Mouse (Mus musculus) natural killer cell, adult 2 months (primary cell): Measurements from ENCODE around the gene Washc1.
"Not testable (repeated sequence)": the region's sequence is repeated elsewhere in the genome, so short reads cannot be mapped to it uniquely, and the experiment has no call there.

ENCODE experiments used
- DNase-seq, 2 experiments: peaks; one replicate each; pipeline ENCODE4 v3.0.0; 2022; ENCODE audit warnings: low spot score in 2 of 2

Washc1 gene

DNA sequence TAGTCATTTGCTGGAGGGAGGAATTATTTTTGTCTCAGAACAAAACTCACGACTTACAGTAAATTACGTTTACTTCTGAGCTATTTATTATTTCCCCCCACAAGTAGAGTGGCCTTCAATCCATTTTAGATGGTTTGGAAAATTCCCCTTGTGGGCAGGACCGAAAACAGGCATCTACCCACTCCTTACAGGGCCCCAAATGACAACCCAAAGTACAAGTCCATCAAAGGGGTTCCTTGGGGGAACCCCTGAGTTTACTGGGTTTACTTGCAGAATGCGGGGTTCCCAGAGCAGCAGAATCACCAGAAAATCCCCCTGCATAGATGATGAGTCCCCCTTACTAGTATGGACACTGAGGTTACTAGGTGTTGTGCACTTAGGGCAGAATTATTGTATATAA lies 821 bp downstream of the Washc1 start:
- DNase-seq, result no peak

DNA sequence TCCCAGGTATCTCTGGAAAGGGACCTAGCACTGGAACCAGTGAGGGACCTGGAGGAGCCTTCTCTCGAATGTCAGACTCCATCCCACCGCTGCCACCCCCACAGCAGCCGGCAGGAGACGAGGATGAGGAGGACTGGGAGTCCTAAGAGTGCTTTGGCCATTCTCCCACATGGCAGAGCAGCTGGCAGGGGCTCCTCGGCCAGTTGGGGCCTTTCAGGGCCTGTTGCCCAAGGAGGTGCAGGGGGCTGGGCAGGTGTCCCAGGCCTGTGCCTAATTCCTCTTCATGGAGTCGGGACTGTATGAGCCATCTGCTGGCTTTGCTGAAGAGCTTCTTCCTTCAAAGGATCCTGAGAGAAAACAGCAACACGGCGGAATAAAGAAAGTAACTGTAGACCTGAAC lies 7.6 kb downstream of the Washc1 start:
- DNase-seq, result no peak

DNA sequence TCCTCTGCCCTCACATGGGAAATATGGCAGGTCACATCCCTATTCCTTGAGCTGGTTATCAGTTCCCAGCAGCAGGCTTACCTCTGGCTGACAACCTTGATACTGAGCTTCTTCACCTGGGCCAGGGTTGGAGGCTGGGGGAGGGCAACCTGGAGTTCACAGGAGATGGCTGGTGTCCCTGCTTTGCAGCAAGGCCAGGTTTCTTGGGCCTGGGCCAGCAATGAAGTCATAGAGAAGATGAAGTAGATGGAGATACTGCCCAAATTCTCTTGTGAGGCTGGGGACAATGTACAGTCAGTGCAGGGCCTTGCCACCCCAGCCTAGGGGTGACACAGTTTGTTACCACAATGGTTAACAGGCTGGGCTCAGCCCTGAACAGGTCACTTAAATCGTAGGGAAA lies 9.4 kb downstream of the Washc1 start:
- no peak for DNase-seq

DNA sequence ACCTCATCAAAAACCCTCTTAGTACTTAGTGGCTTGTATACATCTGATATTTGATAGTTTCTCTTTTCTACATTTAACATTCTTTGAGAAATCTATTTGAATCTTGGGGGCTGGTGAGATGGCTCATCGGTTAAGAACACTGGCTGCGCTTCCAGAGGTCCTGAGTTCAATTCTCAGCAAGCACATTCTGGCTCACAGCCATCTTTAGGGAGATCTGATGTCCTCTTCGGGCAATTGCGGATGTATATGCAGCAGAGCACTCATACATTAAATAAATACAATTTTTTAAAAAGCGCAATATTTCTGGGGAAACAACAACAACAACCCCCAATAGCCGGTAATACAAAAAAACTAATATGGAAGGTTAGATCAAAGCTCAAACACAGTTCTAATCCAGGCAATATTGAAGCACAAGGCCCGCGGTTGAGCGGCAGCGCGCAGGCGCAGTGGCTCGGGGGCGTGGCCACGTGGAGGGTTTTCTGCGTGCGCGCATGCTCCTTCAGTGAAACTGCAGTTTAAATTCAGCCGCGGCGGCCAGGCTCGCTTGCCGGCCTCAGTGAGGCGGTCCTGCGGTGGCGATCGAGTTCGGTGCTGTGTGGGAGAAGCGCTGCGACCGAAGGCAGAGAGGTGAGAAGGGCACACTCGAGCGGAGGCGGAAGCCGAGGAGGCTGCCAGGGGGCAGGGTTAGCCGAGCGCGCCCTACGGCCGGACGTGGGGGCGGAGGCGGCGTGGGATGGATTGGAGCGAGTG lies 11.9 kb downstream of the Washc1 start, which contains the start of gene Ddx11:
Gene Ddx11 (plus strand): TSS at position 455 of the 750 bp plus-strand sequence.
- DNase-seq, result peak; percentile 92 to 93

DNA sequence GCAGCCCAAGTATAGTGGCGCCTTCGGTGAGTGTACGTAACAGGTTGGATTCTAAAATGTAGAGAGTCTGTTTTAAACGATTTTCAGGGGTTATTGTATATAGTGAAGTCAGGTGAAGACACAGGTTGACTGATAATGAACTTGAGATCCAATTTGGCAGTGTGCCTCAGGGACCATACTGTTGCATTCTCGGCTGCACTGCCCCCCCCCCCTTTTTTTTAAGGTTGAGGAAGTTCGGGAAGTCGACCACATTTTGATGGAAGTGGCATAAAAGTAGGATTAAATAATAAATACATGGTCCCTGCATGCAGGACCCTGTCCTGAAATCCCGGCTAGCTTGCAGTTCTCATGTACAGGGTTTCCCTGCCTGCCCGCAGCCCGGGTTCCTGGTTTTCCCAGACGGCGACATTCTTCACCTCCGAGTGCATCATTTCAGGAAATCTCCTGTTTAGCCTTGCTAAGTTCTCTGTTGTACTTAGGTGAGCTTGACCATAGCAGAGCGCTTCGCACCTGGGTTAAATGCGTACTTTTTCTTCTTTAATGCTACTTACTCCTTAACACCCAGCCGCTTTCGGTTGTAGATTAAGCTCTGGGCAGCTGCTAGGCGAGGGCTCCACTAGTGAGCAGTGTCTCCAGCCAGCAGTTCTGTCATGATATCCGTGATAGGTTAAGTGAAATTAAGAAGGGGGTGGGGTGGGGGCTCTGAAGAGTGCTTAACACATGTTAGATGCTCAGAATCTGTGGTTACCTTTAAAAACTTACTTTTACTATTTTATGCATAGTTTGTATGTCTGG lies 12.7 kb downstream of the Washc1 start:
- no peak for DNase-seq

DNA sequence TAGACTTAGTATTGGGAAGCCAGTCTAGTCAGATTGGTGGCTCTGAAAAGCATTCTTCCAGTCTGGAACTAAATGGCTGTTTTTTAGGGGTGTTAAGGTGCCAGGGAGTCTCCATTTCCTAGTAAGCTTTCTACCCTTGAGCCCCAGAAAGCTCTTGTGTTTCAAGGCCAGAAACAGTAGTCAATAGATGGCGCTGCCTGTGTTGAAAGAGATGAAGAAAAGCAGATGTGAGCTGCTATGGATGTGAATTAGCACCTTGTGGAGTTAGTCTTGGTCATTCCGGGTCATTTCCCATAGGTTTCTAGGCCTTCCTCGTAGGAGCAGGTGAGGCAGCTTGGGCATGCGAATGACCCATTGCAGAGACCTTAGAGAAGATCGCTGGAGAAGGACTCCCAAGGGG lies 13.9 kb downstream of the Washc1 start:
- DNase-seq, result no peak

DNA sequence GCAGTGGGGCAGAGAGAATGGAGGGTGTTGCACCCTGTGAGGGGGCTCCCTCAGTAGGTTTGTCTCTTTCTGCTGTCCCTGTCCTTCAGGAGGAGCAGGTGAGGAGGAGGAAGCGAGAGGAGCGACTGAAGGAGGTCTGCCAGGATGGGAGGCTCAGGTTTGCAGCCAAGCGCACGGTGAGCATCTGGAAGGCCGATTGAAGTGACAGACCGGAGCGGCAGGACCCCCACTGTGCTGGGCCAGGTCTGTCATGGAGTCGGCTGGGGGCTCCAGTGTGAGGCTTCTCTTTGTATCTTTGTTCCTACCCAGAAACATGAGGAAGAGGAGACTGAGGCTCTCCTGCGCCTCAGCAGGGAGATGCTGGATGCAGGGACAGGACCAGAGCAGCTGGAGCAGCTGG lies 19.0 kb downstream of the Washc1 start:
- DNase-seq, result no peak

DNA sequence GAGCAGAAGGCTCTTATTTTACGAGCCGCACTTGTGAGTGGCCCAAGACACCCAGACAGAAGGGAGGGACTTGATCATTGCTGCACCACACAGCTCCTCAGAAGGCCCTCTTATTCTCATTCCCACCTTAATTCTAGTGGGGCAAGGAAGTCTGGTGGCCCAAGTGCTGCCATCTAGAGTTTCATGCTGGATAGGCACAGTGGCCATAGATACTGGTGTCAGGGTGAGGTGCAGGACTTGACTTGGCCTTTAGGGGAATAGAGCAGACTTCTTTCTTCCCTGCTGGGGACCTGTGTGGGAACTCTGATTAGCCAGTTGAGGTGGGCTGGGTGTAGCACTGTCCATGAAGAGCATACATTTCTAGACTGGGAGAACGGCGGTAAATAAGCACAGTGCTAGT lies 19.9 kb downstream of the Washc1 start:
- DNase-seq, result peak in 1 of 2 experiments; percentile 9

DNA sequence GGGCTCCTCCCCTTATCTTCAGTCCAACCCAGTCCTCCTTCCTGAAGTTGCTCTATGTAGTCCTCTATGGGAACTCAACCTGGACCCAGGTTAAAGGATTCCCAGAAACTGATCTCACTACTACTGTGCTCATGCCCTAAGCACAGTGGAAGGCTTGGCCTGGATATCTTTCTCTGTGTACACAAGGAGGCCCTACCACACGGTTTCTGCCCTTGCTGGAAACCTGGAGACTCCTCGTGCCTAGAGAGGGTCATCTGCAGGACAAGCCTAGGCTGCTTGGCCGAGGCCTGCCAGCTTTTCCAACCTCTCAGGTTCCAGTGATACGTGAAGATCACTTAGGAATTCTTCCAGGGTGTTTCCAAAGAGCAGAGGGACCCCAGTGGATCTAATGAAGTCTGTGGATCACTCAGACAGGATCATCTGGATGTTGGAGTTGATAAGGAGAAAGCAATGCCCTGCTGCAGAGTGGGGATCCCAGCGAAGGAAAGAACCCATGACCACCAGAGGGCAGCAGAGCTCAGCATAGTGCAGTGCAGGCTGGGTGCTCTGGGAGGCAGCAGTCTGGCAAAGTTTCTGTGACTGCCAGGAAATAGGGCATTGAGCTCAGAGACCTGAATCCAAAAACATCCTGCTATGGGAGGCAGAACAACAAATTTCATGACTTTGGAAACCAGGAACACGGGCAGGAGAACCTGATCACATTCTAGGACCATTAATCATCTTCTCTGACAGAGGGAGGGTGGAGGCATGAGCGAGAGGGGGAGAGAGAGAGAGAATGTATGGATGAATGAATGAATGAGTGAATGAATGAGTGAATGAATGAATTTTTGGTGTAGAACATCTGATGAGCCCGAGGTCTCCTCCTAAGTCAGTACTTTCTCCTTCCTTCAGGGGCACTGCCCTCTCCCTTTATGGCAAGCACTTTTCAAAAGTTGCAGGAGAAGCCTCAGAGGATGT lies 41.6 kb downstream of the Washc1 start:
- not testable (repeated sequence) for DNase-seq

DNA sequence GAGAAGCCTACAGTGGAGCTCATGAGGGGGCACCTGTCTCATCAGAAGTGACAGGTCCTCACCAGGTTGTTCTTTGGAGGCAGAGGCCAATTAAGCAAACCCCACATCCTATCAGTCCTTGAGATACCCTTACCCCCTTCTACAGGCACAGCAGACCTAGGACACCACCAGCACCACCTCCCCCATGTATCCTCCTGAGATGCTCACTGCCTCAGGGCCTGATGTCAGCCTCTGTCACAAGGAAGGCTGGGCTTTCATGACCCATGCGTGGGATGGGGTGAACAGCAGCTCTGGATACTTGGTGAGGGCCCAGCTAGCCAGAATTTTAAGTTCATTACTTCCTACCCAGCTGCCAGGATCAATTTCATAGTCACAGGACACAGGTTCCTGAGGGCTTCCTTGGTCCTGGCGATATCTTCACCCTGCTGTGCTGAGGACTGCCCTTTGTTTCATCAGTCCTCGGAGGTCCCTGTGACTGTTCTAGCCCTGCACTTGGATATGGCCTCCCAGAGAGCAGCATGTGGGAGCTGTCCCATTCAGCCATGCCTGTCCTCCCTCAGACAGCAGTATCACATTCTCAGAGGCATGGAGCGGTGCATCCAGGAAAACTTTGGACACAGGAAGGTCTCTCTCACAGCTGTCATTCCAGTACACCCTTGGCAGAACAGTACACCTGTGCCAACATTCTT lies 42.5 kb downstream of the Washc1 start:
- DNase-seq, result not testable (repeated sequence)

DNA sequence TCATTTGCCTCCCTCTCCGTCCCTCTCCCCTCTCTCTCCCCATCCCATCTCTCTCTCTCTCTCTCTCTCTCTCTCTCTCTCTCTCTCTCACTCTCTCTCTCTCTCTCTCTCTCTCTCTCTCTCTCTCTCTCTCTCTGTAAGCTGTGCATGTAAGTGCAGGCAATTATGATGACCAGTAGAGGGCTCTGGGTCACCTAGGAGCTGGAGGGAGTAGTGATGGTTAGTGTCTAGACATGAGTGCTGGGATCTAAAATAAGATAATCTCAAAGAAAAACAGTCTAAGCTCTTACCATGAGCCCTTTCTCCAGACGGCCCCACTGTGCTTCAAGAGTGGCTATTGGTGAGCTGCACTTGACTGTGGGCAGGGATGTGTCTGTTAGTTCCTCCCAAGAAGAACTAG lies 43.5 kb downstream of the Washc1 start:
- DNase-seq, result no peak

DNA sequence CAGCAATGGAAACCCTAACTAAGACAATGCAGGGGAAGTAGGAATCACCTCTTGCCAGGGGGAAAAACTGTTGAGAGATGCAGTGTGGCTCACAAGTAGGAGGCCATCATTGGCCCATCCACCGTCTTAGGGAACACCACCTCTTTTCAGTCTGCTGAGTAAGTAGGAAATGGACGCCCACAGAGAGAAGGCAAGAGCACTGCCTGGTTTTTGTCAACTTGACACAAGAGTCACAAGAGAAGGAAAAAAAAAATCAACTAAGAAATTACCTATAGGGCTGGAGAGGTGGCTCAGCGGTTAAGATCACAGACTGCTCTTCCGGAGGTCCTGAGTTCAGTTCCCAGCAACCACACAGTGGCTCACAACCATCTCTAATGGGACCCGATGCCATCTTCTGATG lies 46.9 kb downstream of the Washc1 start:
- no peak for DNase-seq

DNA sequence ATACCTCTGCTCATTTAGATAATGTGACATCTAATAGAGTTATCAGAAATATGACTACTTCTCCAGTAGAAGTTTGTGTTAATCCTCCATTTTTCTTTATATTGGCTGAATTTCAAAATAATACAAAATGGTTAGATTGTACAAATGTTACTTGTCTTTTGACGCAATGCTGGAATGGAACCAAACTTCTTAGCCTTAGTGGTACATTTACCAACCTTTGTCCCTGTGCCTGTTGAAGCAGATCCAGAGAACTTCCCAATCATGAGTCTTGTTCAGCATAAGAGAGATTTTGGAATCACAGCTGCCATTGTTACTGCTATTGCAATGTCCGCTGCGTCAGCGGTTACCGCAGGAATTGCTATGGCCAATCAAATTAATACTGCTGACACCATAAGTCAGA lies 55.8 kb downstream of the Washc1 start:
- DNase-seq, result not testable (repeated sequence)
